Mouse (Mus musculus) small intestine, adult 2 months (tissue): Measurements from ENCODE around the gene Lrba.

Experiments used
- CTCF ChIP-seq: fragments of 200-500 bp; IDR thresholded peaks from 2 replicates; pipeline ENCODE4 v1.5.1; 2012; ENCODE audit warnings: low read depth, mild to moderate bottlenecking, control low read depth, inconsistent platforms, low read length, moderate library complexity, mixed read lengths; ENCODE audit not compliant: insufficient replicate concordance, insufficient read length; ENCODE audit errors: extremely low read depth
- POLR2A ChIP-seq: fragments of 200-500 bp; IDR thresholded peaks from 2 replicates; pipeline ENCODE4 v1.6.1; 2012; ENCODE audit warnings: low read depth, mild to moderate bottlenecking, control low read depth, inconsistent platforms, low read length, moderate library complexity

DNA sequence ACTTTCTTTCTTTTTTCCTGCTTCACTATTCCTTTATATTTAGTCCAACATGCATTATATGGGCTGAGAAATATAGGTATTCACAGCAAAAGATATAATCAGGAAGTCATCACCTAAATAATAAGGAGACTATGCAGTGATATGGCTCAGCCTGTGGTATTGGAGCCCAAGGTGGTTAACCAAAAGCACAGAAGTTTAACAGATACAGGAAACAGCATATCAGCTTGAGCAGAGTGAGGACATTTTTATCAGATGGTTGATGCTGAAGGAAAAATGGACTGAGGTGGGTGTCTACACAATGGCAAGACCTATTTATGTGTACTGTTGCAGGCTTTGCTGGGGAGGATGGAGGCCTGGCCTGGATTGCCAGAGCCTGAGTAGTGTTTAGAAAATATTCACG, 265.5 kb downstream of the Lrba start:
- TF ChIP-seq CTCF (no peak), POLR2A (no peak)
